Mouse (Mus musculus): ENCODE measurements around the gene Pcgf5.

Gene Pcgf5

DNA sequence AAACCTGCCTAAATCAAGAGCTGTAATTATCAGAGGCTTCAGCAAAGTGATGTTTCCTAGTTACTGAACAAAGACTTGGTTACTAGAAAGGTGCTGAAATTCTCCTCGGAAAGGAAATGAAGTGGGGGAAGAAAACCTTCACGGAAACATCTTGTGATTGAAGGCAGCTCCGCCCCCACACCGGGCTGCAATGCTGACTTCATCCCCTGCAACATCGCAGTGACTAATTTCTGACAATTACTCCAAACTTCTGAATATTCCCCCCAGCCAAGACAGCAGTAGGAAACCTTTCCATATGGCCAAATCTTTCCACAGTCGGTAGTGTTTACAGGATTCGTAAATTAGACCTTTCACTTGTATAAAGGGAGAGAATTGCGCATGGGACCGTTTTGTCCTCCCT is 129.0 kb downstream of the Pcgf5 start:
- DNase-seq (ENCODE audit: low read depth in 2 of 2, low spot score in 2 of 2): peak; percentile 16 to 37

DNA sequence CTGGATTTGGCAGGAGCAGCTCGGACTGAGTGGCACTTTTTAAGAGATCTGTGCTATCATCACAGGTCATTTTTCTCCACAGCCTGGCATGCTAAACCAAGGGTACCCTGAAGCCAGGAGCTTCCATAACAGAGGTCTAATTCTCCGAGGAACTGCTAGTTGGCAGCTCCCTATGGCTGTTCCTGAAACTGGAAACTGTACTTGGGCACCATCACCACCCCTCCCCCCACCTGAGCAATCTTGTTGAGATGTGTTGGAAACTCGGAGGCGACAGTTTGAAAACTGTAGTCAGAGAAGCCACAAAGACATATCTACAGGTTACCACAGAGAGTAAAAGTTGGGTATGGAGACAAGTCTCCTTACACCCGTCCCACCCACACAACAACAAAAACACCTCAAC is 129.6 kb downstream of the Pcgf5 start:
- no peak for DNase-seq (ENCODE audit: low read depth in 2 of 2, low spot score in 2 of 2)

GRCm38 (mm10) chr19:36490911-36491310 is 142.8 kb downstream of the Pcgf5 start:
- DNase-seq (ENCODE audit: low read depth in 2 of 2, low spot score in 2 of 2): no peak

- DNase-seq (ENCODE audit: low read depth in 2 of 2, low spot score in 2 of 2): no peak
These were observed 147.4 kb downstream of the Pcgf5 start for GRCm38 (mm10) chr19:36495555-36495954.

DNA sequence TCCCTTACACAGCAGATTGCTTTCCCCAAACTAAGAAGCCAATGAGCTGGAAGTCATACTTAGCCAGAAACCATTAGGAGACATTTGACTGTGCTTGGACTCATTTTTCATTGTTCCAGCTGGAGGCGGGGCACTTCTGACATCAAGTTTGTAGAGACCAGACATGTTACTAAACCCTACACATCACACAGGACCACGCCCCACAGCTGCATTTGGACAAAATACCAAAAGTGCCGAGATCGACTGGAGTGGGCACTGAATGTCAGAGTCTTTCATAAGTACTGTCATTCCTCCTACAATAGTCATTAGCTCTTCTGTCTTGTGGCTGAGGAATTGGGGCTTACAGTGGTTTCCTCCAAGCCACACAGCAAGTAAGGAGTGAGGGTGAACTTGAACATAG is 148.4 kb downstream of the Pcgf5 start:
- DNase-seq (ENCODE audit: low read depth in 2 of 2, low spot score in 2 of 2): no peak

GRCm38 (mm10) chr19:36497067-36497466 is 149.0 kb downstream of the Pcgf5 start:
- DNase-seq (ENCODE audit: low read depth in 2 of 2, low spot score in 2 of 2): no peak

- DNase-seq (ENCODE audit: low read depth in 2 of 2, low spot score in 2 of 2): no peak
These were observed 149.6 kb downstream of the Pcgf5 start for GRCm38 (mm10) chr19:36497744-36498143.

- no peak for DNase-seq (ENCODE audit: low read depth in 2 of 2, low spot score in 2 of 2)
These were observed 156.6 kb downstream of the Pcgf5 start for GRCm38 (mm10) chr19:36504716-36505115.
